Mouse (Mus musculus) thymus, postnatal 4 days (tissue): Measurements from ENCODE around the gene Cacng6.
A peak's percentile ranks its signal among the peaks of the same experiment; 100 is the strongest.

Experiments used
- DNase-seq: peaks from one replicate; pipeline ENCODE4 v3.0.0; 2021

Gene Cacng6

GRCm38 (mm10) chr7:3420466-3420865 is 3.5 kb upstream of the Cacng6 start:
- peak; percentile 76 for DNase-seq

- DNase-seq: no peak
Observed at GRCm38 (mm10) chr7:3421297-3421696, 2.7 kb upstream of the Cacng6 start.

GRCm38 (mm10) chr7:3422051-3422450 is 1.9 kb upstream of the Cacng6 start:
- DNase-seq: no peak

- DNase-seq: peak; percentile 35
Observed at GRCm38 (mm10) chr7:3423430-3423829, 565 bp upstream of the Cacng6 start.

- DNase-seq: no peak
Observed at GRCm38 (mm10) chr7:3425141-3425540, 1.1 kb downstream of the Cacng6 start.

- DNase-seq: no peak
Observed at GRCm38 (mm10) chr7:3430161-3430560, 6.2 kb downstream of the Cacng6 start.

GRCm38 (mm10) chr7:3432066-3432465 is 8.1 kb downstream of the Cacng6 start:
- no peak for DNase-seq

GRCm38 (mm10) chr7:3437941-3438340 is 13.9 kb downstream of the Cacng6 start:
- DNase-seq: no peak

- DNase-seq: no peak
Observed at GRCm38 (mm10) chr7:3439984-3440383, 16.0 kb downstream of the Cacng6 start.

GRCm38 (mm10) chr7:3440526-3440925 is 16.5 kb downstream of the Cacng6 start:
- no peak for DNase-seq

- peak; percentile 50 for DNase-seq
Observed at GRCm38 (mm10) chr7:3442476-3443062, 18.6 kb downstream of the Cacng6 start.

- no peak for DNase-seq
Observed at GRCm38 (mm10) chr7:3444678-3445077, 20.7 kb downstream of the Cacng6 start.

- no peak for DNase-seq
Observed at GRCm38 (mm10) chr7:3446584-3446983, 22.6 kb downstream of the Cacng6 start.

GRCm38 (mm10) chr7:3447026-3447425 is 23.0 kb downstream of the Cacng6 start:
- DNase-seq: no peak

- DNase-seq: peak; percentile 88
Observed at GRCm38 (mm10) chr7:3448737-3449454, 24.9 kb downstream of the Cacng6 start.

GRCm38 (mm10) chr7:3450671-3451070 is 26.7 kb downstream of the Cacng6 start:
- no peak for DNase-seq

- no peak for DNase-seq
Observed at GRCm38 (mm10) chr7:3451161-3451560, 27.2 kb downstream of the Cacng6 start.

GRCm38 (mm10) chr7:3452821-3453485 is 29.0 kb downstream of the Cacng6 start:
- no peak for DNase-seq

GRCm38 (mm10) chr7:3453486-3454183 is 29.6 kb downstream of the Cacng6 start:
- no peak for DNase-seq

GRCm38 (mm10) chr7:3457111-3457840 is 33.3 kb downstream of the Cacng6 start:
- no peak for DNase-seq

- DNase-seq: no peak
Observed at GRCm38 (mm10) chr7:3457841-3458217, 33.8 kb downstream of the Cacng6 start.

GRCm38 (mm10) chr7:3460261-3460660 is 36.3 kb downstream of the Cacng6 start:
- DNase-seq: no peak

GRCm38 (mm10) chr7:3463306-3463705 is 39.3 kb downstream of the Cacng6 start:
- no peak for DNase-seq
